Mouse (Mus musculus) kidney, embryonic 14.5 days (tissue): ENCODE data around the gene Fam131c. TPM values are rescaled to one million over a fixed set of nuclear protein-coding genes. Genes with fewer than 3 reads are reported as not detected.

Experiments
- ATAC-seq: fragments of 200-750 bp; cut with Nextera tagmentation; 2 replicates; pipeline ENCODE4 v1.8.0; 2017; ENCODE audit warnings: moderate number of reproducible peaks, mild to moderate bottlenecking, moderate TSS enrichment, moderate library complexity; ENCODE audit not compliant: low FRiP score, low TSS enrichment
- H3K27ac ChIP-seq: fragments of 300-500 bp; sonication (generic); 2 replicates; pipeline ENCODE4 v1.5.1; 2014; ENCODE audit warnings: low read depth, mild to moderate bottlenecking, low read length, moderate library complexity, mixed read lengths
- H3K27me3 ChIP-seq: fragments of 300-500 bp; sonication (generic); 2 replicates; pipeline ENCODE4 v1.6.1; 2014; ENCODE audit warnings: mild to moderate bottlenecking, low read length; ENCODE audit not compliant: control insufficient read depth, insufficient read depth
- H3K36me3 ChIP-seq: fragments of 300-500 bp; sonication (generic); 2 replicates; pipeline ENCODE4 v1.6.1; 2014; ENCODE audit warnings: low read length, mixed read lengths; ENCODE audit not compliant: control insufficient read depth, insufficient read depth
- H3K4me1 ChIP-seq: fragments of 300-500 bp; sonication (generic); 2 replicates; pipeline ENCODE4 v1.6.1; 2014; ENCODE audit warnings: low read length, mixed read lengths; ENCODE audit not compliant: control insufficient read depth, insufficient read depth
- H3K4me2 ChIP-seq: fragments of 300-500 bp; sonication (generic); replicated peaks from 2 replicates; pipeline ENCODE4 v1.6.1; 2014; ENCODE audit warnings: low read depth, mild to moderate bottlenecking, low read length
- H3K4me3 ChIP-seq: fragments of 300-500 bp; sonication (generic); 2 replicates; pipeline ENCODE4 v1.5.1; 2014; ENCODE audit warnings: mild to moderate bottlenecking, low read length
- H3K9ac ChIP-seq: fragments of 300-500 bp; sonication (generic); 2 replicates; pipeline ENCODE4 v1.6.1; 2014; ENCODE audit warnings: low read depth, mild to moderate bottlenecking, low read length, moderate library complexity
- H3K9me3 ChIP-seq: fragments of 300-500 bp; sonication (generic); 2 replicates; pipeline ENCODE4 v1.6.1; 2016; ENCODE audit warnings: low read length; ENCODE audit not compliant: control insufficient read depth
- WGBS: fragments of 180-500 bp; shearing (Covaris S2); extraction: QIAGEN DNeasy Blood & Tissue Kit; methylation state at CpG from one replicate; pipeline ENCODE4 v1.1.7; 2014; 5-methylcytosine and 5-hydroxymethylcytosine counted together
- polyA plus RNA-seq: library from polyadenylated mRNA; unstranded; fragments of >200 nt; fragmentation: Nextera tagmentation; extraction: Ambion mirVana; gene quantifications from 2 replicates; pipeline ENCODE4 v1.2.1, GENCODE M21; 2014

The Fam131c gene
- polyA plus RNA-seq, 1 experiment from 2014 or later: 1.9 TPM

GRCm38 (mm10) chr4:141389366-141390150 lies 21.5 kb downstream of the Fam131c start:
- Histone ChIP-seq H3K4me2 (no peak overlapping the region), H3K9me3 (no peaks in the 10 kb centered on the region), H3K4me3 (no peak overlapping the region), H3K36me3 (no peaks in the 10 kb centered on the region), H3K4me1 (no peaks in the 10 kb centered on the region), H3K27ac (no peak overlapping the region), H3K27me3 (peaks cover 5% of the 10 kb centered on the region), H3K9ac (no peak overlapping the region)
- ATAC-seq: no peak
- WGBS: 70% methylated on average over 18 of the region's 18 CpGs

DNA sequence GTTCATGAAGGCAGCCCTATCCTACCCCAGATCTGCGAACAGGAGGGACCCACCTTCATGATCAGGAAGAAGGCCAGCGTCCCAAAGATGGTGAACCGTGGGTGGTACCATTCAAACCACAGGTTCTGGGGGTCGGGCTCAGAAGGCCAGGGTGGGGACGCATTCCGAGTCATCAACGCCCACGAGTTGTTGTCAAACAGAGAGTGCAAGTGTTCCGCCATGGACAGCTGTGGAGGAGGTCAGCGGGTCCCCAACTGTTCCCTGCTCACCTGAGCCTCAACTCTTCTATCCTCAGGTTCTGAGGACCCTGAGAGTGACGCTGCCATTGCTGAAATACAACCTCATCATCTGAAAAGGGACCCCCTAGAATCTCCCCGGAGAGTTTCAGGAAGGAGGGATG lies 23.3 kb downstream of the Fam131c start:
- ATAC-seq: no peak
- no peaks in the 10 kb centered on the region for H3K9me3 ChIP-seq
- H3K9ac ChIP-seq: no peak overlapping the region
- no peak overlapping the region for H3K4me2 ChIP-seq
- no peaks in the 10 kb centered on the region for H3K36me3 ChIP-seq
- no peaks in the 10 kb centered on the region for H3K27me3 ChIP-seq
- 85% methylated on average over 12 of the region's 12 CpGs for WGBS
- no peaks in the 10 kb centered on the region for H3K4me1 ChIP-seq
- H3K27ac ChIP-seq: no peak overlapping the region
- H3K4me3 ChIP-seq: no peak overlapping the region

DNA sequence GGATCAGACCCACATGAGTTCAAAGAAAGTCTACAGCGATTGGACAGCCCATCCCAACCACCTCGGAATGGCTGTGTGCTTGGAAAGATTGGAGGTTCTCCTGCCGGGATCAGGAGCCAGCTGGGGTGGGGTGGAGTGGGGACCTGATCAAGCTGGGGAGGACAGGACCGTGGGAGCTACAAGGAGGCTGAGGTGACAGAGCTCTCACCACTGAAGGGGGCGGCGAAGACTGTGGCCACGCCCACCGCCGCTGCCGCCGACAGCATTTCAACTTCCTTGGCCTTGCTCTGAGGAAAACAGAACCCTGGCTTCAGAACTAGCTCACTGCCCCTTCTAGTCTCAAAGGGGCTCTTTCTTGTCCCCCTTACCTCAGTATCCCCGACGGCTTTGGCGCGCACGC lies 26.7 kb downstream of the Fam131c start:
- Histone ChIP-seq H3K9ac (no peak overlapping the region), H3K36me3 (no peaks in the 10 kb centered on the region), H3K27me3 (no peaks in the 10 kb centered on the region), H3K4me3 (peak overlapping the region; percentile 9), H3K27ac (no peak overlapping the region), H3K4me1 (no peaks in the 10 kb centered on the region; the same call in 1 of the 2 replicates), H3K9me3 (no peaks in the 10 kb centered on the region), H3K4me2 (peak overlapping the region; percentile 31)
- no peak for ATAC-seq
- 12% methylated on average over 16 of the region's 16 CpGs for WGBS

- no peak overlapping the region for H3K4me3 ChIP-seq
- H3K9ac ChIP-seq: no peak overlapping the region
- no peak overlapping the region for H3K27ac ChIP-seq
- H3K36me3 ChIP-seq: no peaks in the 10 kb centered on the region
- H3K9me3 ChIP-seq: no peaks in the 10 kb centered on the region
- no peaks in the 10 kb centered on the region; the same call in 1 of the 2 replicates for H3K4me1 ChIP-seq
- no peak for ATAC-seq
- H3K27me3 ChIP-seq: no peaks in the 10 kb centered on the region
- 73% methylated on average over 12 of the region's 12 CpGs for WGBS
- no peak overlapping the region for H3K4me2 ChIP-seq
Measured at GRCm38 (mm10) chr4:141397861-141398260, 29.8 kb downstream of the Fam131c start.

DNA sequence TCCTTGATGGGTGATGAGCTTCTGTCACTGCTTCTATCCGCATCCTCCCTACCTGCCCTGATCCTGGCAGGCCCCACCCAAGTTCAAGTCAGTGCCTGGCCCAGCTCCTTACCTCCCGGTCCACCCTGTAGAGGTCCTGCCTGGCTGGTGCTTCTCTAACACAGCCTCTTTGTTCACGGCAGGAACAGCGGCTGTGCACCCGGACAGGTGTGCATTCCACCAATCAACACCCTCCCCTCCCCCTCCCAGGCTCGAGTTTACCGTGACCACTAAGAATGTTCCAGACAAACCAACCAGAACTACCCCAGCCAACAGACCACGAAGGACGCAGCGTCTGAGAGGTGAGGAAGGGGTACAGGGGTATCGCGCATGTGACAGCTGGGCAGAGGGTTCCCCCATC lies 30.5 kb downstream of the Fam131c start, which contains the start of gene Clcnka:
Clcnka (minus strand) TSS at position 180 of the 400 bp plus-strand sequence.
- no peak within 1 kb of the TSS for H3K9ac ChIP-seq
- no peaks in the 10 kb centered on the region for H3K9me3 ChIP-seq
- H3K4me3 ChIP-seq: no peak within 1 kb of the TSS
- WGBS: 47% methylated on average over 12 of the region's 12 CpGs
- H3K27ac ChIP-seq: no peak within 1 kb of the TSS
- no peaks in the 10 kb centered on the region for H3K36me3 ChIP-seq
- H3K27me3 ChIP-seq: no peaks in the 10 kb centered on the region
- ATAC-seq: no peak; the same call in 1 of the 2 replicates
- H3K4me1 ChIP-seq: no peaks in the 10 kb centered on the region; the same call in 1 of the 2 replicates
- H3K4me2 ChIP-seq: peak within 1 kb of the TSS; percentile 12

GRCm38 (mm10) chr4:141400171-141400570 lies 32.2 kb downstream of the Fam131c start:
- no peak overlapping the region for H3K27ac ChIP-seq
- H3K27me3 ChIP-seq: no peaks in the 10 kb centered on the region; the same call in 1 of the 2 replicates
- 85% methylated on average over 15 of the region's 15 CpGs for WGBS
- H3K4me1 ChIP-seq: peaks cover 4% of the 10 kb centered on the region; the same call in 1 of the 2 replicates
- no peak overlapping the region for H3K9ac ChIP-seq
- no peak overlapping the region for H3K4me2 ChIP-seq
- no peaks in the 10 kb centered on the region for H3K9me3 ChIP-seq
- H3K36me3 ChIP-seq: no peaks in the 10 kb centered on the region
- no peak overlapping the region for H3K4me3 ChIP-seq
- no peak for ATAC-seq

DNA sequence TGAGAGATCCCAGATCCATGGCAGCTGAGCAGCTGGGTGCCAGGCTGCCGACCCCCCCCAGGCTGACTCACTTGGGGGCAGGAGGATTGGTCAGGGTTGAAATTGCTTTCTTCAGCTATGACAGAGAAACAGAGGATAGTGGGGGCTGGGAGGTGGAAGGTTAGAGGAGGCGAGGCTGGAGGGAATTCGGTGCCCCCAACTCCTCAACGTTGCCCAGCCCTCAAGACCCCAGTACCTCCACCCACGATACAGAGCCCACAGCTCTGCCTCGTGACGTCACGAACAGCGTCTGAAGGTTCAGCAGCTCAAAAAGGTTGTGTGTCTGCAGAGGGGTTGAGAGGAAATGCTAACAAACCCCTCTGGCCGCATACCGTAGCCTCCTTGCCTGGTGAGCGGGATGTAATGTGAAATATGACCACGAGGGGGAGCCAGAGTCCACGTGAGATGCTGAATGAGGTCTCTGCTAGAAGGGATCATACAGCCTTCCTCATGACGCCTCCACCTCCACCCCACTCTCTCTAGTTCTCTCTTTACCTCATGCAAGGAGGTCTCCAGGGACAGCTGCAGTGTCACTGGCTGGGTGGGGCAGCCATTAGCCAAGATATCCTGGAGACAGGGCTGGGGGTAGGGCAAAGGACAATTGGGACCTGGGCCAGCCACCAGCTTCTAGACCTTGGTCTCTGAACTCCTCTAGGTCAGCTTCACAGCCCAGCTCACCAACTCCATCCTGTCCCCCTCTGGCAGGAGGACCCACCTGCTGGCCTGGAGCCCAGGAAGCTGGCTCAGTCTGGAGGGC lies 36.7 kb downstream of the Fam131c start:
- peak overlapping the region; percentile 32; the same call in 1 of the 2 replicates for H3K9ac ChIP-seq
- H3K4me1 ChIP-seq: peaks cover 4% of the 10 kb centered on the region; the same call in 1 of the 2 replicates
- 13% methylated on average over 15 of the region's 15 CpGs for WGBS
- no peaks in the 10 kb centered on the region for H3K9me3 ChIP-seq
- H3K4me2 ChIP-seq: peak overlapping the region; percentile 17; the same call in 1 of the 2 replicates
- H3K36me3 ChIP-seq: no peaks in the 10 kb centered on the region
- peak; percentile 82 for ATAC-seq
- no peaks in the 10 kb centered on the region; the same call in 1 of the 2 replicates for H3K27me3 ChIP-seq
- H3K27ac ChIP-seq: no peak overlapping the region
- no peak overlapping the region for H3K4me3 ChIP-seq

DNA sequence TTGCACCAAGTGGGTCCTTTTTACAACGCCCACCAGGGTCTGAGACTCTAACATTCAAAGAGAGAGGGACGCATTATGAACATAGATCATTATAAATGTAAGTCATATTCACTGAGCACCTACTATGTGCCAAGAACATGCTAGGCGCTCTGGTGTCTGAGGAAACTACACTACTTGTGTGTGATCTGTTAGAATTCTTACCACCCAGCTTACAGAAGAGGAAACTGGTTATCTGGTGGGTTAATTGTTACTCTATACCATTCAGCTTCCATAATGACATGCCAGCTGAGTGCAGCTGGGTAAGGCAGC lies 37.2 kb downstream of the Fam131c start:
- no peak overlapping the region for H3K4me3 ChIP-seq
- no peak overlapping the region for H3K27ac ChIP-seq
- H3K36me3 ChIP-seq: no peaks in the 10 kb centered on the region
- no peaks in the 10 kb centered on the region for H3K9me3 ChIP-seq
- no peak overlapping the region for H3K4me2 ChIP-seq
- WGBS: 87% methylated on average over 3 of the region's 3 CpGs
- H3K4me1 ChIP-seq: peaks cover 4% of the 10 kb centered on the region; the same call in 1 of the 2 replicates
- H3K27me3 ChIP-seq: no peaks in the 10 kb centered on the region; the same call in 1 of the 2 replicates
- no peak overlapping the region for H3K9ac ChIP-seq
- ATAC-seq: no peak
